Mouse (Mus musculus) adrenal gland, adult 2 months (tissue): ENCODE results near the gene Nsmce3. TPM values are rescaled to one million over a fixed set of nuclear protein-coding genes. Genes with fewer than 3 reads are reported as not detected.
A peak's percentile ranks its signal among the peaks of the same experiment; 100 is the strongest.

Experiments
- DNase-seq: peaks from one replicate; pipeline ENCODE4 v3.0.0; 2021
- long read RNA-seq: library from polyadenylated mRNA; stranded (forward); transcript quantifications from one replicate; pipeline ENCODE4 v2.0.0, GENCODE M21; 2021
- polyA plus RNA-seq: library from polyadenylated mRNA; depleted of rRNA; stranded (reverse); fragments of >200 nt; gene quantifications from 2 replicates; pipeline ENCODE4 v1.2.3, GENCODE M21; 2012; rRNA removed
- total RNA-seq, 2 experiments: library from RNA; stranded (reverse); gene quantifications; 2 replicates each; pipeline ENCODE4 v1.2.3; 2021

Nsmce3 gene
- total RNA-seq (1 to 10 TPM; 6.4 to 9.7 TPM), polyA plus RNA-seq (7.1 and 8.6 TPM in 2 replicates)
- long read RNA-seq, full-length matches to known transcripts, result 52 of 52 reads
- long read RNA-seq, partial matches to known transcripts, result 0 of 52 reads
- long read RNA-seq, other reads (novel, unspliced or antisense), result 0 of 52 reads

DNA sequence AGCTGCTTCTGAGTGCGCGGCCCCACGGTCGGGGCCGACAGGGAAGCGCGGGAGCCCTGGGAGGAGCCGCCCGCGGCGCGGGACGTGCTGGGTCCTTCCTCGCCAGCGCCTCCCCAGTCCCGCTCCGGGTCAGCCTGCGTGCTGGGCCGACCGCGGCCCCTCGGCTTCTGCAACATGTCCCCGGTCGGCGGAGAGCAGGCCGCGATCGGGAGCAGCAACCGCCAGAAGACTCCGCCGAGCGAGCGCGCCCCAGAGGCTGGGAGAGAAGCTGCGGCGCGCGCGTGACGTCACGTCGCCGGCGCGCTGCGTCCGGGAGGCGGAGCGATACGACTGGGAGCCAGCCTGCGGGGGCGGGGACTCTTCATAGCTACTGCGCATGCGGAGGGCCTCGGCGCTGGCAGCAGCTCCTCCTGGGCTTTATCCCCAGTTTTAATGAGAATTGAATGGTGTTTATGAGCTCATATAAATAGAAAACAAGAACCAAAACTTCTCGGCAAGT lies at the start of gene Nsmce3:
Nsmce3 (minus strand) TSS at position 255 of the 499 bp plus-strand sequence.
- peak; percentile 97 for DNase-seq

GRCm38 (mm10) chr7:64921189-64921588 lies 48.4 kb upstream of the Nsmce3 start:
- no peak for DNase-seq

- no peak for DNase-seq
These were observed 47.9 kb upstream of the Nsmce3 start for GRCm38 (mm10) chr7:64920735-64921134.

GRCm38 (mm10) chr7:64916654-64917053 lies 43.9 kb upstream of the Nsmce3 start:
- DNase-seq, result no peak

GRCm38 (mm10) chr7:64915121-64915520 lies 42.3 kb upstream of the Nsmce3 start:
- DNase-seq, result no peak

DNA sequence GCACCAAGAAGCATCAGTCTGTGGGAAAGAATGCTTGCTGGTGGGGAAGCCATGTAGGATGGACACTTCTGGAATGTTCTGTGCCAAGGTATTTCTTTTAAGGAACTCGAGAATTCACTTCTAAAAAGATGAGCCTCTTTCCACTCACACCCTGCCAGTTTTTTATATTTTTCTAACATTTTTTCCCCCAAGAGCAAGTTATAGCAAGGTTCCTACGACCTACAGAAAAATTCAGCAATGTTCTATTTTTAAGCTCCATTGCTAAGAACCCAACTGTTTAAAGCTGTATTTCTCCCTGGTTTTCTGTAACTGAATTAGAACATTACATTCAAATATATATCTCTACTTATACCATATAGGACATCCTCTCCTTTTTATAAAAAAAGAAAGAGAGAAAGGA lies 39.1 kb upstream of the Nsmce3 start:
- DNase-seq, result no peak

- DNase-seq, result no peak
These were observed 37.4 kb upstream of the Nsmce3 start for GRCm38 (mm10) chr7:64910208-64910607.

DNA sequence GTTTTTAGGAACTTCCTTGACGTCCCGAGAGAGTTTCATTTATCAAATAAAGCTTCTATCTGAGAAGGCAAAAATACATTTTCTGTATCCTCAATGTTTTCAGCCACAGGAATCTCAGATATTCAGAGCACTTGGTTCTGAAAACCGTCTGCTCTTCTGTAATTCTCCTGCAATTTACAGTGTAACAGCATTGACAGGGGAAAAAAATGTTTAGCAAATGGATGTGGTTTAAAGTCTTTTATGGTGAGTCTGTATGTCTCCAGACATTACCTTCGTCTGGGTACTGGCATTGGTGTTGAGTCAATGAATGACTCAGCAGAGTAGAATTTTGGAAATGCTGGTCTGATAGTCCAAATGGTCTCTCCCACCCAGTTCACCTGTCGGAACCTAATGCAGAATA lies 34.2 kb upstream of the Nsmce3 start:
- DNase-seq, result no peak

DNA sequence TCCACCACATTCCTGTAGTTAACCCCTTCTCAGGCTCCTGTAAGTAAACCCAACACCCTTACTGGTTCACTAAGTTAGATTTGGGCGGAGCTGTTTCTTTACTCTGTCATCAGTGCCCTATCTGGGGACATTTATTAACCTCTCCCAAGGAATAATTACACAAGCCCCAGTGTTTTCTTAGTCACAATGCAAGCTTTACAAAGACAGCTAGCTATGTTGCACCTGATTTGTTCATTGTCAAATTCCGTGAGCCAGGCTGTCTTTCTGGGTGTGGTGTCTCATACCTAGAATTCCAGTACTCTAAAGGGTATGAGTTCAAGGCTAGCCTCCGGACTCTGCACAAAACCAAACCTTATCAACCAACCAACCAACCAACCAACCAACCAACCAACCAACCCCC lies 32.7 kb upstream of the Nsmce3 start:
- no peak for DNase-seq

DNA sequence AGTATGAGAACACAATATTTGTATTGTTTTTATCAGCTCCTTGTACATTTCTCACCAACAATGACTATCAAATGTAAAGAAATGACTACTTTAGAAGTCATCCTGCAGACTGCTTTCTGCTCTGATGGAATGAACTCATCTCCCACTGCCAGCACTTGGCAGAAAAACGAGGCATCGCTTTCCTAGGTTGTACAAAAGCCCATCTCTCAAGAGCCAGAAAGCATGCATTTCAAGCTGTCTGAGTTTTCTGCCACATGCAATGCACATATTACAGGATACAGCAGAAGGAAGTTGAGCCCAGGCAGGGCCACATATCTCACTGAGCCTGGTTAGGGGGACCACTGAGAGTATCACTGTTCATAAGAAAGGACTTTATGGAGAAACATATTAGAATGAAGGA lies 27.5 kb upstream of the Nsmce3 start:
- DNase-seq, result no peak

- no peak for DNase-seq
These were observed 23.8 kb upstream of the Nsmce3 start for GRCm38 (mm10) chr7:64896587-64896986.

DNA sequence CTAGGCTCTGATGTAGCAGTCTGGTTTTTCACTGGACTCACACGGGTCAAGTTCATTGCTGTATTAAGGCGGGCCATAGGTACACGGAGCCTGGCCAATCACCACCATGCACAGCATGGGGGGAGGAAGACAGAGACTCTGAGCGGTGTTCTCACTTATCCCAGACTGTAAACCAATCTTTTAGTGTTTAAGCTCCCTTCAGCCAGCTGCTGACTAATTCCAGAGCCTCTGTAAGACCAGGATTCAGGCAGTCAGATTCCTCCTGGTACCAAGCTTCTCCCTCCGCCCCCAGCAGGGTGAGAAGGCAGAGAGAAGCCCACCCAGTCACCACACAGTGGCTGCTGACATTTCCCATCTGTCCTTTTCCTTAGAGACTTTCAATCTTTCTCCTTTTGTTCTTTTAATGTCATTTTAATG lies 22.9 kb upstream of the Nsmce3 start:
- DNase-seq, result no peak

DNA sequence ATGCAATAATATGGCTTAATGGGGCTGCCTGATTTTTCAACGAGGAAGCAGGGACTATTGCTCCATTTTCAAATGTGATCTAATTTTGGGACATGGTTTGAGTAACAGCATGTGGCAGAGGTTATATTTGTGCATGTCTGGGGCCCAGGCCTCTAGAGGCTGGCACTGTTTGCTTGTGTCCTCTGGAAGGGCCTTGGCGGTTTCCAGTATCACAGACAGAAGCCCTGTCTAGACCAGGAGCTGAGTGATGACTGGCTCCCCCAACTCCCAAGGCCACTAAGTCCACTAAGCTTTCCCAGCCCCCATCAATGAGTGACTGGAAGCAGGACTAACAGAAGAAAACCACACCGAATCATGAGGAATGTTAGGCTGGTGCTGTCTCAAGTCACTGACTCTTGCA lies 18.3 kb upstream of the Nsmce3 start:
- peak; percentile 81 for DNase-seq

GRCm38 (mm10) chr7:64889919-64890318 lies 17.1 kb upstream of the Nsmce3 start:
- peak; percentile 52 for DNase-seq

DNA sequence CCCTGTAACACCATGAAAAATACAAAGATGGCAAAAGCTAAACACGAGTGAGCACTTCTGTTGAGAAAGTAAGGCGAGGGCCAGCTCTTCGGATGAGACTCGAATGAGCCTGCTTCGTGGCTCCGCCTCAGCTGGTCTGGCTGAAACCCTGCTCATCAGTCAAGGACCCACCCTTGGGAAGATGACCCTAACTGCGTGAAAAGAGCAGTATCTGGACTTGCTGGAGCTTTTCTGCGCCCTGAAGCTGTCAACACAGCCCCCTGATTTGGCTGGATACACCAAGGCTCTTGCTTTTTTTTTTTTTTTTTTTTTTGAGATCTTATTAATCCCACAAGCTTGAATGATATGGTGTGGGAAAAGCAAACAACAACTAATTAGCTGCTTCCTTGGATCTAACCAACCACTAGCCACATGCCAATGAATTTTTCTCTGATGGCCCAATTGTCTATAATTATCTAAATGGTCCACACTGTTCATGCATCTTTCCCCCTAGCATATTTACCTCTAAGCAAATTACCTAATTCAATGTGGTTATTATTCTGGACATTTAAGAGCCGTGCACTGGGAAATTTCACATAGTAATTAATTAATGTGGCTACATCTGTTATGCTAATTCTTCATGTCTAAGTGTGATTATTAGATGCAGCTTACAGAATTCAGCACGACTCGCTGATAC lies 11.5 kb upstream of the Nsmce3 start:
- DNase-seq, result no peak

DNA sequence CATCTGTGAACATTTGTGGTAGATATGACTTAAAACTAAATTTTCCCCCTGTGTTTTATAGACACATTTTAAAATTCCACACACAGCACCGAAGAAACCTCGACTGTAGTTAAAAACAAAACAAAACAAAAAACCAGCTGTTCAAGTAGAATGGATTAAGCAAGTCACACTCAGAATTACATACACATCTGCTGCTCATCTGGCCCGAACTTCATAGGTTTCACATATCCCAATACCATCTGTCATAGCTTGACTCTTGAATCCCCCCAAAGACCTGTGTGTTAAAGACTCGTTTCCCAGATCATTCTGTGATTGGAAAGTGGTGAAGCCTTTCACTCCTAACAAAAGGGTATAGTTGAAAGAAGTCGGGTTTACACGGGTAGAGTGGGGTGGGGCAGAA lies 9.4 kb upstream of the Nsmce3 start:
- DNase-seq, result no peak

GRCm38 (mm10) chr7:64881387-64881786 lies 8.6 kb upstream of the Nsmce3 start:
- DNase-seq, result peak; percentile 30

- DNase-seq, result peak; percentile 45
These were observed 7.6 kb upstream of the Nsmce3 start for GRCm38 (mm10) chr7:64880415-64880814.

- DNase-seq, result no peak
These were observed 2.1 kb upstream of the Nsmce3 start for GRCm38 (mm10) chr7:64874941-64875340.

DNA sequence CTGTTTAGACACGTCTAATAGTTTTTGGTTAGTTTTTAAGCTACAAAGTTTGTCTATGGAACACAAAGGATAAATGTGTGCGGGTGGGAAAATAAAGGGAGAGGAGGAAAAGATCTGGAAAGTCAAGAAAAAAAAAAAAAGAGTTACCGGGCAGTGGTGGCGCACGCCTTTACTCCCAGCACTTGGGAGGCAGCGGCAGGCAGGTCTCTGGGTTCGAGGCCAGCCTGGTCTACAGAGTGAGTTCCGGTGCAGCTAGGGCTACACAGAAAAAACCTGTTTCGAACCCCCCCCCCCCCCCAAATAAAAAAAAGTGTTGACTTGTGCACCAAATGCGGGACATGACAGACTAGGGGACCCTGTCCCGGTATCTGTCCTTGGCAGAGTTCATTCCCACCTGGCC lies 469 bp upstream of the Nsmce3 start:
- DNase-seq, result no peak

DNA sequence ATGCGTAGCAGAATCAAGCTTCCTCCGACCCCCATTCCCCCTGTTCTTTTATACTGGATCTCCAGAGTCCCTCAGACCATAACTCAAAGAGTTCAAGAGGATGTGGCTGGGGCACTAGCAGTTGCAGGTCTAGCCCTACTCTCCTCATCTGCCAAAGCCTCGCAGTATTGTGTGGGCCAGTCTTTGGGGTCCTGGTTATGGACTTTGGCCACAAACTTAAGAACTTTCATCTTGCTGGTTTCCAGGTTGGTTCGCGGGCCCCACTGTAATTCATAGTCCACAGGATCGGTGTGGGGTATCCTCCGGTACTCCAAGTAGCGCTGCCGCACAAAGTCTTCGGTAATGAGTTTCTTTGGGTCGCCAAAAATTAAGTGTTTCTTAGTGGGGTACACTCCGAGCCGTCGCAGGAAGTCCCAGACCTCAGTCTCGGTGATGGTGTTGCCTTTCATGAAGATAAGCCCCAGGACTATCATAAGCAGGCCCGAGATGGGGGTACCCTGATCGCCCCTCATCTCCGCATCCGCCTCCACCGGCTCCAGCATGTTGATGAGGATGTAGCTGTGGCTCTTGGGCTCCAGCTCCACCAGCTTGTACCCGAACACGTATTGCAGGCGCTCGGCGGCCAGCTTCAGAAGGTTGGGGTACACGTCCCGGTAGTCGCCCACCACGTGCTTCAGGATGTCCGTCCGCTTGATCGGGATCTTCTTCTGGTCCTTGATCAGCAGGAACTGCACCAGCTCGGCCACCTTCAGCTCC lies 632 bp downstream of the Nsmce3 start:
- DNase-seq, result no peak

GRCm38 (mm10) chr7:64869549-64870065 lies 3.2 kb downstream of the Nsmce3 start:
- DNase-seq, result no peak

DNA sequence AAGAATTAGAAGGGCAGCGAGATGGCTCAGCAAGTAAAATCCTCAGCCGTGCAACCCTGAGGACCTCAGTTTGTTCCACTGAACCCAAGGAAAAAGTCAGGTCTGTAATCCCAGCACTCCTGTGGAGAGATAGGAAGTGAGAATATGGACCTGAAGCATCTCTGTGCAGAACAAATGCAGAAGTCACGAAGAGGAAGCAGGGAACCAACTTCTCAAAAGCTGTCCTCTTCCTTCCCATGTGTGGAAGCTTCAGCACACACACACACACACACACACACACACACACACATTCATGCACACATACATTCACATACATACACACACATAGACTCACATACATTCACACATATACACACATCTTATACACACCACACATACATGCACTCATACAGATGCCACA lies 9.3 kb downstream of the Nsmce3 start:
- DNase-seq, result no peak
